Mouse (Mus musculus) olfactory bulb, adult 2 months (tissue): ENCODE measurements around the gene Sirt3. TPM values are rescaled to one million over a fixed set of nuclear protein-coding genes. Genes with fewer than 3 reads are reported as not detected.

ENCODE experiments used
- H3K27ac ChIP-seq: fragments of 200-500 bp; 2 replicates; pipeline ENCODE4 v1.5.1; 2012; ENCODE audit warnings: low read depth, low read length; ENCODE audit not compliant: insufficient read depth
- H3K4me1 ChIP-seq: fragments of 200-500 bp; 2 replicates; pipeline ENCODE4 v1.6.1; 2012; ENCODE audit warnings: low read length; ENCODE audit not compliant: control insufficient read depth, insufficient read depth
- H3K4me3 ChIP-seq: fragments of 200-500 bp; 2 replicates; pipeline ENCODE4 v1.5.1; 2012; ENCODE audit warnings: mild to moderate bottlenecking, low read depth, low read length, moderate library complexity; ENCODE audit not compliant: insufficient read depth
- CTCF ChIP-seq: fragments of 200-500 bp; IDR thresholded peaks from 2 replicates; pipeline ENCODE4 v1.5.1; 2012; ENCODE audit warnings: low read depth, mild to moderate bottlenecking, low read length, moderate library complexity; ENCODE audit not compliant: insufficient read depth
- POLR2A ChIP-seq: fragments of 200-500 bp; IDR thresholded peaks from 2 replicates; pipeline ENCODE4 v1.6.1; 2012; ENCODE audit warnings: mild to moderate bottlenecking, low read depth, low read length, moderate library complexity; ENCODE audit not compliant: insufficient read depth
- WGBS: fragments of 180-500 bp; shearing (Covaris S2); methylation state at CpG from one replicate; pipeline ENCODE4 v1.1.7; 2018; 5-methylcytosine and 5-hydroxymethylcytosine counted together
- polyA plus RNA-seq: library from polyadenylated mRNA; stranded (reverse); fragments of >200 nt; gene quantifications from 2 replicates; pipeline ENCODE4 v1.2.4, GENCODE M21; 2012; ENCODE audit warnings: low replicate concordance; ENCODE audit not compliant: missing spikeins, insufficient read depth, insufficient read length

Gene Sirt3
- polyA plus RNA-seq, 1 experiment = not detected

DNA sequence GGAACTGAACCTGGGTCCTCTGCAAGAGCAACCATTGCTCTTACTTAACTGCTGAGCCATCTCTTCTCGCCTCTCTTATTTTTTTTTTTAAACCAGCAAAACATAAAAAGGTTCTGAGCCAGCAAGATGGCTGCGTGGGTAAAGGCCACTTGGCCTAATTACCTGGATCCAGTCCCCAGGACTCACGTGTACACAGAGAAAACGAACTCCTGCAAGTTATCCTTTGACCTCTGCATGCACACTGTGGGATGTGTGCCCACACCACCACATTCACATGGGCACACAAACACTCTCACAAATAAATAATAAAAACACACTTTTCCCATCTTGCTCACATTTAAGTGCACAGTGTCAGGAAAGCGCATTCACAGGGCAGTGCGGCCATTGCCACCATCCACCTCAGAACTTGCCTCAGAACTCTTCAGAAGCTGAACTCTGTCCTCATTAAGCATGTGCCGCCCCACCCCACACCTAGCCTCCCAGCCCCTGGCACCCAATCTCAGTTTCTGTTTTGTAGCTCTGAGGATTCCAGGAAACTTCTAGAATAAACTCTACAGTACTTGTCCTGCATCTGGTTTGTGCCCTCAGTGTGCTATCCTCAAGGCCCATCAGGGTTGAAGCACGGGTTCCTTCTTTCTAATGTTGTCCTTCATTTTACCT is 32.1 kb upstream of the Sirt3 start:
- WGBS = 90% methylated on average over 8 of the region's 8 CpGs

DNA sequence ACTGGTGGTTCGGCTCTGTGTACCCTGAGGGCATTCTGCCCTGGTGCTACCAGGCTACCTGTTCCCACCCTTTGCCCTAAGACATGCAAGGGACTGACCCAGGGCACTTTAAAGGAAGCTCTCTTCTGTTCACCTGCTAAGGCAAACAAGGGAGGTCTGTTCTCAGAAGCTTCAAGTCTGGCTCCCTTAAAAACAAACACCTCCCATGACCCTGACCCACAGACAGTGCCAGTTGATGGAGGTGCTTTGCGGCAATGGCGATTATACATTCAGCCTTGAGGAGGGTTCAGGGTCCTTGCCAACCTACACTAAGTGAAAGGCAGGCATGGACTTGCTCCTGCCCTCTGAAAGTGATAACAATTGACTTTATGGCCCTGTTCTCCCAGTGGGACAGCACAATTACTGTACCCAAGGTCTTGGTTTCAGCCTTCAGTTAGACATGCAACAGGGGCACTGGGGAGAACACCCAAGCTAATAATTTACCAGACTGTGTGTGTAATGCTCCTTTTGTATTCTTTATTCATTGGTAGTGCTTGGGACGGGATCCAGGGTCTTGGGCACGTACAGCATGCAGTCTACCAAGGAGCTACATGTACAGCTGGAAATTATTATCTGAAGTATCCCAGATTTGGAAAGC is 30.9 kb upstream of the Sirt3 start:
- H3K27ac ChIP-seq = no peak overlapping the region
- no peak for TF ChIP-seq CTCF
- no peak for TF ChIP-seq POLR2A
- WGBS = 79% methylated on average over 5 of the region's 5 CpGs
- H3K4me1 ChIP-seq = peaks cover 8% of the 10 kb centered on the region
- H3K4me3 ChIP-seq = no peak overlapping the region

More for the DNA sequence above, 32.1 kb upstream of the Sirt3 start:
- Histone ChIP-seq H3K27ac (no peak overlapping the region), H3K4me1 (peaks cover 4% of the 10 kb centered on the region; the same call in 1 of the 2 replicates), H3K4me3 (no peak overlapping the region)
- TF ChIP-seq CTCF (no peak), POLR2A (no peak)

DNA sequence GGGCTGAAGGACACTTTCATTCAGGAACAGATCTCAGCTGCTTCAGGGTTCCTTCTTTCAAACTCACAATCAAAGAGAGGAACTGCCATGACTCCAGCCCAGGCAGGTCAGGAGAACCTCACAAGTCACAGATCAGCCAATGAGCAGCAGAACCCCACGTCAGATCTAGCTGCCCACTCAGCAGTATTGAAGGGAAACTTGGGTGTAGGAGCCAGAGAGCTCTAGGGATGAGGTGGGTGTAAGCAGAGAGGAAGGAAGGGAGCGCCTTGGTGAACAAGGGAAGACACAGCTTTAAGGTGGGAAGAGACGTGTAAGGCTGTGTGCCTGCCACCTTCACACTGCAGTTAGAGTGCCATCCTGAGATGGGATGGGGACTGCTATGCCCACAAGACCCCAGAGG is 30.2 kb upstream of the Sirt3 start:
- WGBS = 41% methylated on average over 3 of the region's 3 CpGs
- TF ChIP-seq CTCF (no peak), POLR2A (no peak)

DNA sequence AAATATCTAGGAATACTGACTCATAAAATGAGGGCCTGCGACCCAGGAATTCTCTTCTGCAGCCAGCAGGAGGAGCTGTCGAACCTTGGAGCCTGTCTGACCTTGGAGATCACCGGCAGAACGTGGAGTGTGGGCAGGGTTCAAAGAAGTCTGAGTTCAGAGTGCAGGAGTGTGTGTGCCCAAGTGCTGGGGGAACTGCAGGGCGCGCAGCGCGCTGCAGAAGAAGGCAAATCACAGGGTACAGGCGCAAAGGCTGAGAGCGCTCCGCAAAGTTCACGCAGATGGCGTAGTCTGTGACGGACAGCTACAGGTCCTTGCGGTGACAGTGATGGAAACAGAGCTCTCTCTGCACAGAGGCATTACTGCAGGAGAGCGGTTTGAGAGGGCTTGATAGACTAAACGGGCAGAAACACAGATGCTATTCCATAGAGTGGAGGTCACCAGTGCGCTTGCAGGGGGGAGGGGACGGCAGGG is 26.6 kb upstream of the Sirt3 start:
- no peak overlapping the region for H3K27ac ChIP-seq
- H3K4me1 ChIP-seq = peaks cover 8% of the 10 kb centered on the region
- TF ChIP-seq POLR2A = no peak
- peak; percentile 76 for TF ChIP-seq CTCF
- H3K4me3 ChIP-seq = peak overlapping the region; percentile 48
- WGBS = 1% methylated on average over 19 of the region's 19 CpGs

More for the DNA sequence above, 30.2 kb upstream of the Sirt3 start:
- Histone ChIP-seq H3K27ac (no peak overlapping the region), H3K4me1 (peaks cover 8% of the 10 kb centered on the region), H3K4me3 (no peak overlapping the region)

DNA sequence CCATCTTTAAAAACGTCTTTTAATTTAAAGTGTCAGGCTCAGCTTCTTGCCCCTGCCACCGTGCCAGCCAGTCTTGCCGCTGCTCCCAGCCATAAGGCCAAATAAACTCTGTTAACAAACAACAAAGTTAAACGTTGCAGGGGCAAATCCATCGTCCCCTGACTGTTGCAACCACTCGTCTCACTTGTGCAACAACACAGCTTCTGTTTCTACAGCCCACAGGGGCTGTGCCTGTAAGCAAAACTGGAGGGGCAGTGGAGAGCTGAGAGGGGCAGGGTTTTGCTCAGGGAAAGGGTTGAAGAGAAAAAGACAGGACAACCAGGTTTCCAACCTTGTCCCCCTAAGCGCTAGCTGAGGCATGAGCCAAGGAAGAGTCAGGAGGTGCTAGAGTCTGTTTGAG is 26.1 kb upstream of the Sirt3 start:
- WGBS = 55% methylated on average over 7 of the region's 7 CpGs
- TF ChIP-seq POLR2A = no peak
- TF ChIP-seq CTCF = no peak
- peaks cover 10% of the 10 kb centered on the region for H3K4me1 ChIP-seq
- no peak overlapping the region for H3K4me3 ChIP-seq
- no peak overlapping the region for H3K27ac ChIP-seq

DNA sequence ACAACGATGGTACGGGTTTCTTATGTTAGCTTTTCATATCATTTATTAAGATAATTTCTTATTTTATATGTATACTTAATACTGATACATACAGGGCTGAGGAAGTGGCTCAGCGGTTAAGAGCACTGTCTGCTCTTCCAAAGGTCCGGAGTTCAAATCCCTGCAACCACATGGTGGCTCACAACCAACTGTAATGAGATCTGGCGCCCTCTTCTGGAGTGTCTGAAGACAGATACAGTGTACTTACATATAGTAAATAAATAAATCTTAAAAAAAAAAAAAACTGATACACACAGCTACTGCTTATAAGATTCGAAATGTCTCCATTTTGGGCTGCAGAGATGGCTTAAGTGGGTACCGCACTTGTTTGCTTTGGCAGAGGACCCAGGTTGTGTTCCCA is 25.6 kb upstream of the Sirt3 start:
- H3K4me1 ChIP-seq = peaks cover 10% of the 10 kb centered on the region
- TF ChIP-seq POLR2A (no peak), CTCF (no peak)
- 88% methylated on average over 7 of the region's 7 CpGs for WGBS
- no peak overlapping the region for H3K27ac ChIP-seq
- no peak overlapping the region for H3K4me3 ChIP-seq

DNA sequence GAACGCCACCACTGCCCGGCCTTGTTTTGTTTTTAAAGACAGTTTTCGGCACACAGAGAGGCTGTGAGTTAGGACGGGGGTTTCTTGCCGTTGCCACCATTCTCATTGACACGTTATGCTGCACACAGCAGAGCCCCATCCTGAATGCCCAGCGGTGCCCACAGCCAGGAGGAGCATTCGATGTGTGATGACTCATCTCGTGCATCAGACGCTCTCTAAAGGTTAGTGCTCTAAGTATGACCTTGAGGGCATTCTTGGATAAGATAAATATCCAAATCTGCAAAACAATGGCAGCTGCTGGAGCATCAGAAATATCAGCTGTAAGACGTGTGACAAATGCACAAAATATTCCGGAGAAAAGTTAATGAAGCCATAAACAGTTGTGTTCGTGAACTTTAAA is 25.0 kb upstream of the Sirt3 start:
- Histone ChIP-seq H3K4me1 (peaks cover 6% of the 10 kb centered on the region), H3K27ac (no peak overlapping the region), H3K4me3 (no peak overlapping the region)
- TF ChIP-seq CTCF (no peak), POLR2A (no peak)
- WGBS = 83% methylated on average over 13 of the region's 13 CpGs

DNA sequence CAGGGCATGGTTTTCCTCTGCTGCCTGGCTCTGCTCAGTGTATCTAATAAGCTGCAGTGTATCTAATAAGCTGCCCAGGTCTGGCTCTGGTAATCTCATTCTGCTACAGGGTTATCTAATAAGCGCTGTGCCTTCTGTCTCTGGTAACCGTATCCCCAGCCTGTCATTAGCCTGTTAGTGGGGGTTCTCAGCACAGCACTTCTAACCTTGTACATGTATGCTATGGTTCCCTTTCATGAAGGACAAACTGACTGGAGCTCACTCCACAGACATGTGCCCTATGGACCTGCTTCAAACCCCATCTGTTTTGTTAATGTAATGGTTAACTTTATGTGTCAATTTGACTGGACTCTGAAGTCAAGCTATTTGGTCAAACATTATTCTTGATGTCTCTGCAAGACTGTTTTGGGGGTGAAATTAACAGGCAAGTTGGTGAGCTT is 23.6 kb upstream of the Sirt3 start:
- WGBS = 75% methylated on average over 2 of the region's 2 CpGs
- TF ChIP-seq CTCF (no peak), POLR2A (no peak)
- H3K27ac ChIP-seq = no peak overlapping the region
- no peak overlapping the region for H3K4me3 ChIP-seq
- H3K4me1 ChIP-seq = peaks cover 6% of the 10 kb centered on the region

DNA sequence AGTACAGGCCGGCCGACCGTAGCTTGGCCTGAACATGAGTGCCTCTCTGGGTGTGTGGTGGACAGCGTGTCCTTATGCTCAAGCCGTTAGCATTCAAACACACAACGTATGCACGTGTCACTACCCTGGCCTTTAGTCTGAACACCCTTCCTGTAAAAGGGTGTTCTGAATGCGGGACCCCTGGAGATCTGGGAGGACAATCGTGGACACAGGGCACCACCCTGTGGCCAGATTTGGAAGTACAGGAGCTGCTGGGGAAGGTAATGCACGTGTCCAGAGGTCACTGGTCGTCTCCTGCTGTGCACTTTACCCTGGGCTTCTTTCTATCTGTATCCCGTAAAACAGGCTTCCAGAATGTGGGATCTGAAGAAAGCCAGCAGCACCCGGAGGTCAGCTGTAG is 21.1 kb upstream of the Sirt3 start:
- TF ChIP-seq POLR2A (no peak), CTCF (peak; percentile 91)
- no peak overlapping the region for H3K4me3 ChIP-seq
- H3K4me1 ChIP-seq = peaks cover 2% of the 10 kb centered on the region; the same call in 1 of the 2 replicates
- WGBS = 22% methylated on average over 13 of the region's 13 CpGs
- H3K27ac ChIP-seq = no peak overlapping the region
